Mouse (Mus musculus) left cerebral cortex, adult 8-10 months (tissue): Measurements from ENCODE around the gene 1110002E22Rik. TPM values are rescaled to one million over a fixed set of nuclear protein-coding genes. Genes with fewer than 3 reads are reported as not detected.
A peak's percentile ranks its signal among the peaks of the same experiment; 100 is the strongest.

Experiments
- DNase-seq, 2 experiments: peaks; one replicate each; pipeline ENCODE4 v3.0.0; 2022; ENCODE audit warnings: low spot score in 2 of 2
- total RNA-seq, 4 experiments: library from RNA; stranded (reverse); gene quantifications; 2 replicates each; pipeline ENCODE4 v1.2.4; 2022

The 1110002E22Rik gene
- total RNA-seq, 4 experiments from 2014 or later = 1.3 to 2.2 (median 1.6) TPM

- DNase-seq = no peak
Measured at GRCm38 (mm10) chr3:138063731-138064329, 1.0 kb upstream of the 1110002E22Rik start.

DNA sequence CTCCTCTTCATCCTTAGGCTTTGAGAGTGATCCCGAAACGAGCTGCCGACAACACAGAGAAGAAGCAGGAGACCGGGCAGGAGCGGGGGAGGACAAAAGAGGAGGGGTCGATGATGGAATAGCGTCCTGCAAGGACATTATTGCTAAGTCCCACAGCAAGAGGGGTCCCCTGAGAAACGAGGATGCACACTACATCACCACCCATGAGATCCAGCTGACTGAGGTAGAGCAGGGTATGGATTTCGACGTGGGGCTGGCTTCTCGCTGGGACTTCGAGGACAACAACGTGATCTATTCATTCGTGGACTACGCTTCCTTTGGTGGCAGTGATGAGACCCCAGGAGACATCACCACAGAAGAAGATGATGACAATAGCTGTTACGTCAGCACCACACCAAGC, 1.1 kb downstream of the 1110002E22Rik start:
- DNase-seq = no peak

GRCm38 (mm10) chr3:138066348-138066856, 1.6 kb downstream of the 1110002E22Rik start:
- no peak for DNase-seq

DNA sequence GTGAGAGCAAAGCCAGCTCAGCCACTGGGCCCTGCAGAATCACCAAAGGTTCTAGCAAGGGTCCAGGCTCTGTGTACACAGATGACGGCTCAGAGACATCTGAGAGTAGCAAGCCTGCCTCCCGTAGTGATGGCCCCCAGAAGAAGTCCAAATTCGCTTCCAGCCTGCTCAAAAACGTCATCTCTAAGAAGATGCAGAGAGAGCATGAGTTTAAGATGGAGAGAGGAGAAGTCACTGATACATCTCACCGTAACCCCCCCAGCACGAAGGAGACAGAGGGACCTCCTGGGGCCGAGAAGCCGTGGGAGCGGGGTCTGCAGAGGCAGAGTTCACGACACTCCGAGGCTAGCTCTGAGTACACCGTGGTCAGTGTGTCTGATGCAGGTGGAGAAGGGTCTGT, 2.4 kb downstream of the 1110002E22Rik start, which contains the start of gene Gm5105:
Gene Gm5105, minus strand, starts transcription at position 101 of the 400 bp plus-strand sequence.
- DNase-seq = no peak

- DNase-seq = no peak
Measured at GRCm38 (mm10) chr3:138068103-138068502, 3.3 kb downstream of the 1110002E22Rik start.

GRCm38 (mm10) chr3:138069756-138070511, 5.1 kb downstream of the 1110002E22Rik start:
- DNase-seq = no peak

GRCm38 (mm10) chr3:138071004-138071403, 6.2 kb downstream of the 1110002E22Rik start:
- no peak for DNase-seq

- DNase-seq = no peak
Measured at GRCm38 (mm10) chr3:138071476-138072073, 6.7 kb downstream of the 1110002E22Rik start.

- DNase-seq = no peak
Measured at GRCm38 (mm10) chr3:138074214-138074613, 9.4 kb downstream of the 1110002E22Rik start.

GRCm38 (mm10) chr3:138075209-138075608, 10.4 kb downstream of the 1110002E22Rik start:
- no peak for DNase-seq

- no peak for DNase-seq
Measured at GRCm38 (mm10) chr3:138077476-138078340, 12.9 kb downstream of the 1110002E22Rik start.

- DNase-seq = no peak
Measured at GRCm38 (mm10) chr3:138078701-138079100, 13.8 kb downstream of the 1110002E22Rik start.

GRCm38 (mm10) chr3:138083073-138083637, 18.3 kb downstream of the 1110002E22Rik start:
- no peak for DNase-seq

- DNase-seq = no peak
Measured at GRCm38 (mm10) chr3:138083896-138084295, 19.0 kb downstream of the 1110002E22Rik start.

- peak in 1 of 2 experiments; percentile 74 for DNase-seq
Measured at GRCm38 (mm10) chr3:138095301-138095700, 30.4 kb downstream of the 1110002E22Rik start.

DNA sequence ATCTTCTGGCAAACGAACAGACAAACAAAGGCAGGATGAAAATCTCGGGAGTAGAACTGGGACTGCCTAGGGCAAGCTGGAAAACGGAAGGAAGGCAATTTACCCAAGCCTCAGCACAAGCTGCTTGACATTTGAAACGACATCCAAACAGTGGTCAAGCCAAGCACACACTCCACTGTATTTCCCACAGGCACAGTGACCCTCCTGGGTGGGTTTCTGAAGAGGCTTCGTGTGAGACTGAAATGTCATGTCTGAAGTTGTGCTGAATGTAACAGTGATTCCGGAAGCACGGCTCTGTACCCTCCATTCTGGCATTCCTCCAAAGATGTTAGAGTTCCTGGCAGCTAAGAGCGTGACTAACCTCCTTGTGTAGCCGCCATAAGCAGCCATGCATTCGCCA, 30.9 kb downstream of the 1110002E22Rik start:
- DNase-seq = no peak

DNA sequence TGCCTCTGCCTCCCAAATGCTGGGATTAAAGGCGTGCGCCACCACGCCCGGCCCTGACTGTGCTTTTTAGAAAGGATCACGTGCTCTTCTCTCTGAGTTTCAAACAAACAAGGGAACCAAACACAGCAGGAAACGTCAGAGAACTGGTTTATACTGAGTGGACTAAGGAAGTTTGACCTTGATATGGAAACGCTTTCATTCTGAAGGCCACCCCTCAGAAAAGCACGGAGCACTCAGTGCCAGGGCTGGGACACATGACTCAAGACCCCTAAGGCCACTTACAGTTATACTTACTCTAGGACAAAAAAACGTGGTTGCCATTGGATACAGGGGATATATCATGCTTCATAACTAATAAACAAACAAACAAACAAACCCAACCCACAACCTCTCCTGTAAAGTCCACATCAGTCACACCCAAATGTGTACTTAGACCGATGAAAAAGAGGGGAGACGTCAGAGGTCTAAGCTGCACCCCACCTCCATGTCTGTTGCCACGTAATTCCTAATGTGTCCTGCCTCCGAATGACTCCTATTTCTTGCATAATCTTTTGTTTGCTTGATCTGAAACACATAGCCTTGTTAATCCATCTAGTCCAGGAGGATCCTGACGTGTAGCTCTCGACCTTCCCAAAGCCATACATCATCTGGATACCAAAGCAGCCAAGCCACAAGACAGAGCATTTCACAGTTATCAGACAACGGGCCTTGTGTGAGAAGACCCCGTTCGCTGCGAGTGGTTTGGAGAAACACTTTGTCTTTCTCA, 31.6 kb downstream of the 1110002E22Rik start:
- no peak for DNase-seq

DNA sequence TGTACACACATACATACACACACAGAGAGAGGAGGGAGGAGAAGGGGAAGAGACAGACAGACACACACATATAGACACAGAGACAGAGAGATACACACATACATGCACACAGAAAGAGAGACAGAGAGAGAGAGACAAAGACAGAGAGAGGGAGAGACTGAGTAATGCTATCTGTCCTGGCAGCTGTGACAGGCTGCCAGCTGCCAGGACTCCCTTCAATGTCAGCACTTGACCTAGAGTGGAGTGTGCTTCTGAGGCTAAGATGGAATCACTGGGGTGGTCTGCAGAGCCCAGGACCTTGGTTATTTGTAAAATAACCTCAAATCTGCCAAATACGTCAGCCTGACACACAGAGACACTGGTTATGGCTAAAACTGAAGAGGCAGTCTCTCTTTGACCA, 32.9 kb downstream of the 1110002E22Rik start:
- no peak for DNase-seq

DNA sequence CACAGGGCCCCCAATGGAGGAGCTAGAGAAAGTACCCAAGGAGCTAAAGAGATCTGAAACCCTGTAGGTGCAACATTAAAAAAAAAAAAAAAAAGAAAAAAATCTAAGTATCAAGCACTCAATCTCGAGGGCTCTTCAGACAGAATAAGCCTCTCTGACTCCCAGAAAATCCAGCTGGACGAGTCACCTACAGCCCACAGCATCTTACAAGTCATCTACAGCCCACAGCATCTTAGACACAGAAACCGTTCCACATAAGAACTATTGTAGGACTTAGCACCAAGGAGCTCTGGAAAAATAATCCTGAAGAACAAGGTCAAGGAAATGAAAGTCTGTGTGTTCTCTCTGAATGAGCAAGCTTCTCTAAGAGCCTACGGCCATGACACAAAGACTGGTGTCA, 37.1 kb downstream of the 1110002E22Rik start:
- no peak for DNase-seq

DNA sequence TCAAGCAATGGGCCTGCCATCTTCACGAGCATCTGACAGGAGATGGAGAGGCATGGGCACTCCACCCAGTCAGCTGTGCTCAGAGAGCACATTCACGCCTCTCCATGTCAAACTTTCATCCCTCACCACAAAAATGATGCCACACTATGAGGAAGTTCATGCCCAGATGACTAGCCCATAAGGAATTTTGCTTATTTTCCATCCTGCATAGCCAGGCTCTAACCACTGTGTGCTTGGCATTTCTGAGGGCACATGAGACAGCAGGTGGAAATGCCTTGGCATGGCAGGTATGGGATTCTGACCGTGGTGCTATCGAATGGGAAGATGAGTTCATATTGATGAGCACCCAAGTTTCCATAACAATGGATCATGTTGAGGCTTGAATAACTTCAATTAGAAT, 38.8 kb downstream of the 1110002E22Rik start:
- no peak for DNase-seq
